Mouse (Mus musculus): Measurements from ENCODE around the gene Glyat.
"Not testable (repeated sequence)": the region's sequence is repeated elsewhere in the genome, so short reads cannot be mapped to it uniquely, and the experiment has no call there.

The Glyat gene

GRCm38 (mm10) chr19:12633176-12633575, at the start of gene Glyat:
Gene Glyat (plus strand): TSS chr19:12633308.
- DNase-seq (ENCODE audit: low read depth in 1 of 2, low spot score in 2 of 2), result no peak

GRCm38 (mm10) chr19:12585310-12585709, 47.8 kb upstream of the Glyat start:
- peak; percentile 30 to 39 for DNase-seq (ENCODE audit: low read depth in 1 of 2, low spot score in 2 of 2)

- peak; percentile 34 to 39 for DNase-seq (ENCODE audit: low read depth in 1 of 2, low spot score in 2 of 2)
Observed at GRCm38 (mm10) chr19:12591908-12592307, 41.2 kb upstream of the Glyat start.

- no peak for DNase-seq (ENCODE audit: low read depth in 1 of 2, low spot score in 2 of 2)
Observed at GRCm38 (mm10) chr19:12595135-12595529, 38.0 kb upstream of the Glyat start.

- no peak for DNase-seq (ENCODE audit: low read depth in 1 of 2, low spot score in 2 of 2)
Observed at GRCm38 (mm10) chr19:12595530-12596289, 37.4 kb upstream of the Glyat start.

- no peak for DNase-seq (ENCODE audit: low read depth in 1 of 2, low spot score in 2 of 2)
Observed at GRCm38 (mm10) chr19:12596290-12597072, 36.6 kb upstream of the Glyat start.

- no peak for DNase-seq (ENCODE audit: low read depth in 1 of 2, low spot score in 2 of 2)
Observed at GRCm38 (mm10) chr19:12597073-12597405, 36.1 kb upstream of the Glyat start.

- DNase-seq (ENCODE audit: low read depth in 1 of 2, low spot score in 2 of 2), result no peak
Observed at GRCm38 (mm10) chr19:12598674-12599073, 34.4 kb upstream of the Glyat start.

- no peak for DNase-seq (ENCODE audit: low read depth in 1 of 2, low spot score in 2 of 2)
Observed at GRCm38 (mm10) chr19:12599674-12600073, 33.4 kb upstream of the Glyat start, which contains the start of gene Gm4952. Gene Gm4952 (plus strand): TSS chr19:12599974.

- DNase-seq (ENCODE audit: low read depth in 1 of 2, low spot score in 2 of 2), result no peak
Observed at GRCm38 (mm10) chr19:12600684-12601480, 32.2 kb upstream of the Glyat start.

- DNase-seq (ENCODE audit: low read depth in 1 of 2, low spot score in 2 of 2), result no peak
Observed at GRCm38 (mm10) chr19:12608336-12608735, 24.8 kb upstream of the Glyat start.

GRCm38 (mm10) chr19:12613646-12614045, 19.5 kb upstream of the Glyat start:
- DNase-seq (ENCODE audit: low read depth in 1 of 2, low spot score in 2 of 2), result no peak

- DNase-seq (ENCODE audit: low read depth in 1 of 2, low spot score in 2 of 2), result no peak
Observed at GRCm38 (mm10) chr19:12634259-12634658, 1.2 kb downstream of the Glyat start.

DNA sequence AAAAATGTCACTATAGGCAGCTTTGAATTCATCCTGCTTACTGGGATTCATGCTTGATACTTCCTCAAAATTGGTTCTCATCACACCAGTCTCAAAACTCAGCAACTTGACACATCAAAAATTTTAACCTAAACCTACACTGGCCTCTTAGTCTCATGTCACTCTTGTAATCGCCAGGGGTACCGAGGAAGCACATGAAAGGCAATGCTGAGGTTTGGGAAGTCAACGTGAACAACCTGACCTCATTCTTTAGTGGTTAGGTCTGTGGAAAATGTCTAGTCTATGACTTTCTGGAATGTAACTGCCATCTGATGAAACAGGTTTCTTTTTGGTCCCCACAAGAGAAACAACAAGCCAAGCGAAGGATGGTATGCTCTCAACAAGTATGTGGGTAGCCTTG, 1.9 kb downstream of the Glyat start:
- DNase-seq (ENCODE audit: low read depth in 1 of 2, low spot score in 2 of 2), result no peak

GRCm38 (mm10) chr19:12636863-12637262, 3.8 kb downstream of the Glyat start:
- no peak for DNase-seq (ENCODE audit: low read depth in 1 of 2, low spot score in 2 of 2)

GRCm38 (mm10) chr19:12638049-12638448, 4.9 kb downstream of the Glyat start:
- DNase-seq (ENCODE audit: low read depth in 1 of 2, low spot score in 2 of 2), result no peak

GRCm38 (mm10) chr19:12649511-12649910, 16.4 kb downstream of the Glyat start:
- no peak for DNase-seq (ENCODE audit: low read depth in 1 of 2, low spot score in 2 of 2)

- no peak for DNase-seq (ENCODE audit: low read depth in 1 of 2, low spot score in 2 of 2)
Observed at GRCm38 (mm10) chr19:12666156-12666555, 33.0 kb downstream of the Glyat start.

GRCm38 (mm10) chr19:12668601-12669000, 35.5 kb downstream of the Glyat start:
- not testable (repeated sequence) for DNase-seq (ENCODE audit: low read depth in 1 of 2, low spot score in 2 of 2)

GRCm38 (mm10) chr19:12670139-12670538, 37.0 kb downstream of the Glyat start, which contains the start of gene Olfr1442:
Gene Olfr1442 (plus strand): TSS chr19:12670439.
- no peak for DNase-seq (ENCODE audit: low read depth in 1 of 2, low spot score in 2 of 2)

GRCm38 (mm10) chr19:12671051-12671450, 37.9 kb downstream of the Glyat start:
- no peak for DNase-seq (ENCODE audit: low read depth in 1 of 2, low spot score in 2 of 2)

Data from monocyte, adult 2 months (primary cell).